Mouse (Mus musculus): ENCODE results near the gene Nek6. TPM values are rescaled to one million over a fixed set of nuclear protein-coding genes. Genes with fewer than 3 reads are reported as not detected.

The Nek6 gene
- total RNA-seq, 1 experiment from 2014 or later: 14.9 TPM

DNA sequence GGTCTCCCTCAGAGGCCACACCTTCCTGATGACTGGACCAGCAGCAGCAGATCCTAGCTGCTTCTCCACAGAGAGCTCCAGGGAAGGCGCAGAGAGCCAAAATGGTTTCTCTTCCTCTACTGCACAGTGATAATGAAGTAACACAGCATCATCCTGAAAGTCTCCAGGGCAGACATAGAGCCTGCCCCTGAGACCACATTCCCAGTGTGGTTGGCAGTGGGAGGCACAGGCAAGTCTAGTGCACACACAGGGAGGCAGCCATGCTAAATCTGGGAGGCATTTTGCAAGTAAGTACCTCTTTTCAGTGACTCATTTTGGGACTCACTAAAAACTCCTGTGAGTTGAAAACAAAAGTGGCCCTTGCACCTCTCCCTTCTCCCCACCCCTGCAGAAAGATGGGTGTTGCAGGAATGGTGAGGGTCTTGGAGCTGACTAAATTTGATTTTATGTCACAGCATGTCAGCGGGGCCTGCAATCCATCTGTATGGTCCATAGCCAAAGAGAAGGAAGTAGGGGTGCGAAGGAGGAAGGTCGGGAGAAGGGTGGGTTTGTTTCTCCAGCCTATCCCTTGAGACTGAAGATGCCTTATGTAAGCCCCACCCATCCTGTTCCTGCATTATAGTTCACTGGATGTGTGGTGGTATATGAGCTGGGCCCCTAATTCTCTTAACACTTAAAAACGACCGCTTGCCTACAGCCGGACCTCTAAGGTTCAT, 2.3 kb upstream of the Nek6 start:
- no peak for DNase-seq

DNA sequence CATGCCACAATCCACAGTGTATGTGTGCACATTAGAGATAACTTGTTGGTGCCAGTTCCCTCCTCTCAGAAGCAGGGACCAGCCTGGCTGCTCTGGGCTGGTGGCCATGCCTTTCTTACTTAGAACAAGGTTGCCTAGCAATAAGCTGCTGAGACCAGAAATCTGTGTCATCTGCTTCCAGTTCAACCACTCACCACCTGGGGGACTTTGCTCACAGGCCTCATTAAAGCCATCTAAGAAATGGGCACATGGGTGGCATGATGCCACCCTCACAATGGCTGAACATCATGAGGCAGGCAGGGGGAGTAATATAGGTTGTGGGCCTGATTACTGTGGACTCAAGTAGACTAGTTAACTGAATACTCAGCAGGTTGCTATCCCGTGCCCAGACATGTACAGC, 1.3 kb upstream of the Nek6 start:
- DNase-seq: no peak

- peak; percentile 77 for DNase-seq
These were observed 1.1 kb downstream of the Nek6 start for GRCm38 (mm10) chr2:38512308-38513182.

- no peak for DNase-seq
These were observed 1.7 kb downstream of the Nek6 start for GRCm38 (mm10) chr2:38513183-38513529.

DNA sequence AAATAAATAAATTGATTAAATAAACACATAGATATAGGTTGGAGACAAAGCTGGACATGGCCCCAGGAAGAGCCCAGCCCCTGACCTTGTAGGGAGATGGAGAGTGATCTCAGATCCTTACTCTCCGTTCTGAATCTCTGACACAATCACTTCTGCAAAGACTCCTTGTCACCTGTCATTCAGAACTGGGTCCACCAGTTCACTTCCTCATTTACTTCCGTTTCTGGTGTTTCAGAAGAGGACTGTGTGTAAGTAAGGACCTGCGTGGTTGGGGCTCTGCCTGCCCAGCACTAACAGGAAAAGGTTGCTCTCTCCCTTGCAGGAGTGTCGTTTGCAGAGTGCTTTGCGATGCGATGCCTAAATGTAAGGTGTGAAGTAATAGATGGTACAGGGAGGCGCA, 3.0 kb downstream of the Nek6 start:
- DNase-seq: no peak

DNA sequence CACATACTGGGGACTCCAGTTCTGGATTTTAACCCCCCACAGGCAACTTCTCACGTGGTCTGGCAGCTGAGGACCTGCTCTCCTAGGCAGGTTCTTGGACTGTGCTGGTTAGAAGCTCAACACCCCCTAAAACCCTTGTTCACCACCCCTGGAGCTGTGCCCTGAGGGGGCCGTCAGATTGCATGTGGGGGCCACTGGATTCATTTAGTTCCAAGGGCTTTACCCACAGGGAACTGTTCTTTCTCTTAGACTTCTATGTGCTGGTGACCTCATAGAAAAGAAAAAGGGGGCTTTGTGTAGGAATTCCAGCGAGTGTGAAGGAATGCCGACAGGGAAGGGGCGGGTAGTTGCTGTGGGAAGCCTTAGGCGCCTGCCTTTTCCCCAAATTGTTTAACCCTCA, 4.0 kb downstream of the Nek6 start:
- no peak for DNase-seq

DNA sequence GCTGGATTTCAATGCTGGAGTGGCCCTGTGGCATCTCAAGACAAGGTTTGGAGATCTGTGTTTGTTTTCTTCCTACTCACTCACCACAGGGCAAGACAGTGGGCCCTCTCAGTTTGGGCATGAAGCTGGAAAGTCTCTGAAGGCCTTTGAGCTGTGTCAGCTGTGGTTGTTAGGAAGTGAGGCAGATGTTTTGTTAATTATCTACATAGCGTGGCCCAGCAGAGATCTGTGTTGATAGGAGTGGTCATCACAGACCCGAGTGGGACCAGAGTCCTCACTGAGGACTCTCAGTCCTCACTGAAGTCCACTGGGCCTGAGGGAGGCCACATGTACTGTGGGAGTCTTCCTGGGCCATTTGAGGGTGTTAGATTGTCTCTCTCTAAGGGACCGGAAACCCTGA, 5.0 kb downstream of the Nek6 start:
- no peak for DNase-seq

GRCm38 (mm10) chr2:38517045-38517444, 5.6 kb downstream of the Nek6 start:
- DNase-seq: no peak

GRCm38 (mm10) chr2:38518719-38519118, 7.3 kb downstream of the Nek6 start:
- no peak for DNase-seq

- DNase-seq: no peak
These were observed 8.5 kb downstream of the Nek6 start for GRCm38 (mm10) chr2:38519934-38520333.

GRCm38 (mm10) chr2:38521618-38522017, 10.2 kb downstream of the Nek6 start:
- DNase-seq: no peak

- peak; percentile 61 for DNase-seq
These were observed 10.9 kb downstream of the Nek6 start for GRCm38 (mm10) chr2:38522354-38522753.

GRCm38 (mm10) chr2:38523781-38524445, 12.5 kb downstream of the Nek6 start:
- peak; percentile 61 for DNase-seq

GRCm38 (mm10) chr2:38525034-38525433, 13.6 kb downstream of the Nek6 start:
- peak; percentile 45 for DNase-seq

DNA sequence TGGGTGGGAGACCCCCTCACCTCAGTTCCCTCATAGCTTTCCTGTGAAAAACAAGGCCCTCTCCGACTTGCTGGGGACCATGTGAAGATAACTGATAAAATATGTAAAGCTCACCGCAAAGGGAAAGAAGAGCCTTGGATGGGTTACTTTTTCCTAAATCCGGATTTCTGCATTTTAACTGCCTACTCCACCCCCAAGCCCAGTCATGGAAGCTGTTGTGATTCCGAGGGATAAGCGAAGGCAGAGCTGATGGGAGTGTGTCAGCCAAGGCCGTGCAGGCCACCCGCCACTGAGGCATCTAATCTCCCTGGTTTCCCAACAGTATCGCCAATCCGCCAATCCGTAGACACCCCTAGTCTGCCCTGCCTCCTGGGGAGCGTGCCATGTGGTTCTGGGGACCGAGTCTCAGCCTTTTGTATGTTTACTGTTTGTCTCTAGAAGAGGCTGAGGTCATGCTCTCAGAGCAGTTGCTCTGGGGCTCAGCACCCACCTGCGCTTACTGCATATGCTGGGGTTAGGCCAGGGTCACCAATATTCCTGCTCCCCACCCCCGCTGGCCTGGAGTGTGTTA, 18.2 kb downstream of the Nek6 start:
- DNase-seq: peak; percentile 41

GRCm38 (mm10) chr2:38530955-38531381, 19.5 kb downstream of the Nek6 start:
- no peak for DNase-seq

GRCm38 (mm10) chr2:38533322-38533721, 21.9 kb downstream of the Nek6 start:
- peak; percentile 49 for DNase-seq

DNA sequence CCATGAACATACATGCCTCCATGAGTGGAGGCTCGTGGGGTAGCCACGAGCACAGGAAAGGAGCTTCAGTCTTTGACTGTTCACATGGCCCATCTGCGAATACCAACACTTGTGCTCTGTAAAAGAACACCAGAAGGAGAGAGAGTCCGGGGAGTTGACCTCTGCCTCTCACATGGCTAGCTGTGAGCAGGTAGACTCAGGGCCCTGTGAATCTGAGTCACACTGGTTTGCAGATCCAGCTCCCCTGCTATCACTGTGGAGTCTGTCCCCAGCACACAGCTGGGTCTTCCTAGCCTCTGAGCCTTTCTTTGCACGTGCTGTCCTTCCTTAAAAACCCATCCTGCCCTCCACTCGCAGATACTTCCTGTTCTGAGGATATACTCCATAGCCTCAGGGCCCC, 22.3 kb downstream of the Nek6 start:
- no peak for DNase-seq

DNA sequence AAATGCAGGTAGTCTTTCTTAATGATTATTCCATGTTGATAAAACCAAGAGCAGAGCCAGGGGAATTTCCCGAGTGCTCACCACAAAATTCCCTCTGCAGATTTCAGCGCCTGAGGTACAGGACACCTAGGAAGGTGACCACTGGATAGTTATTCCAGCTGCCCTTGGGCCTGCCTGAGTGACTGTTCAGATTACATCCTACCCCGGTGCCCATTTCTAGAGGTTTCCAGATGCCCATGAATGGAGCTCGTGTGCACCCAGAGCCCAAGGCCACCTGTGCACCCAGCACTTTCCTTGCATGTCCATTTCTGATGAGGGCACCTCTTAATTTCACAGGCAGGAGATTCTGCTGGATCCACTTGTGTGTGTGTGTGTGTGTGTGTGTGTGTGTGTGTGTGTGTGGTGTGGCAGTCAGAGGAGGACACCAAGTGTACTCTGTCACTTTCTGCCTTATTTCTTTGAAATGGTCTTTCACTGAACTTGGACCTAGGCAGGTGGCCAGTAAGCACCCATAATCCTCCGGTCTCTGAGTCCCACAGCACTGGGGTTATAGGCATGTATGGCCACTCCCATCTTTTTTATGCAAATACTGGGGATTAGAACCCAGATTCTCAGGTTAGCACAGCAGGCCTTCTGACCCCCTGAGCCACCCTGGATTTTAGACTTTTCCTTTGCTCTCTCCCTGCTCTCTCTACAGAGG, 22.9 kb downstream of the Nek6 start:
- DNase-seq: no peak

DNA sequence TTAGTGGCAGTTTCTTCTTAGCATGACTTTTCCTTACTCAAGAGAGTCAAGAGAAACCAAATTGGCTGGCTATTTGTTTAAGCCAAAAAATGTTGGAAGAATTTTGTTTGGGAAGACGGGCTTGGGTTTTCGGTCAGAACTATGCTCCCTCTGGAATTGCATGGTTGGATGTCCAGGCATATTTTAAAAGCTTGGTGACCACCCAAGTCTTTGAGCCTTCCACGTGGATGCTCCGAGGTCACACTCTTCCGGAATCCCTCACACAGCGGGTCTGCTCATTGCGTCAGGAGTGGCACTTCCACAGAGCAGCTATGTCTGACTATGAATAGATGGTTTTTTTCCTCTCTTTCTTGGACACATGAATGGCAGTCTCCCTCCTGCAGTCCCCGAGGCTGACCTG, 23.6 kb downstream of the Nek6 start:
- DNase-seq: no peak

DNA sequence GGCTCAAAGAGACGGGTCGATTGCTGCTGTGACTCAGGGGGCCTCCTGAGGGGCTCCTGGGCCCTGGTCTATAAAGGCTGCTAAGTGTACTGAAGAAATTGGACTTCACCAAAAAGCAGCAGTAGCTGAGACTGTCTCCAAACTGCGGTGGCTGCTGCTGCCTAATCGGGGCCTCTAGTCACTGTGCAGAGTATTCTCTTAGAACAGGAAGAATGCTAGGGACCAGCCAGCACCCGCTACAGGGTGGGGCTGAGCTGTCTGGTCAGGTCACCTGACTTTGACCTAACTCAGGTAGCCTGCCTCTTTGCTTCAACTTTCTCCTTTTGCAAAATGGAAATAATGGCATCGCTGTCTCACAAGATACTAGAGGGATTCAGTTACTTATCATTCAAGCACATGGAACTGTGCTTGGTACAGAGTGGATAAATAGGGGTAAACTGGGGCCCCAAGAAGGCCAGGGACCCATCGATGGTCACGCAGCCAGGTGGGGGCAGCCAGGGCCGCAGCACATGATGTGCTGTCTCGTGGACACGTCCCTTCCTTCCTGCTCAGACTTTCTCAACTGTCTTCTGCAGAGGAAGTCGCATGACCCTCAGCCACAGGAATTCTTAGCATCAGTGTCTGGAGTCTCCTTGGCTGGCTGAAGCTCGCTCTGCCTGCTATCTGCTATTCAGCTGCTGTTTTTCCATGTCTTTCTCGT, 24.2 kb downstream of the Nek6 start:
- no peak for DNase-seq

- DNase-seq: peak; percentile 79
These were observed 24.9 kb downstream of the Nek6 start for GRCm38 (mm10) chr2:38536331-38536731.
